Mouse (Mus musculus) lung, embryonic 14.5 days (tissue): ENCODE data around the gene Lekr1. TPM values are rescaled to one million over a fixed set of nuclear protein-coding genes. Genes with fewer than 3 reads are reported as not detected.

Experiments
- ATAC-seq: fragments of 200-750 bp; cut with Nextera tagmentation; 2 replicates; pipeline ENCODE4 v1.8.0; 2017; ENCODE audit warnings: mild to moderate bottlenecking, moderate TSS enrichment, moderate library complexity; ENCODE audit not compliant: insufficient read depth
- DNase-seq: peaks from one replicate; pipeline ENCODE4 v3.0.0-alpha.2; 2015
- H3K27ac ChIP-seq: fragments of 300-500 bp; sonication (generic); 2 replicates; pipeline ENCODE4 v1.5.1; 2014; ENCODE audit warnings: low read depth, mild to moderate bottlenecking, moderate library complexity
- H3K27me3 ChIP-seq: fragments of 300-500 bp; sonication (generic); 2 replicates; pipeline ENCODE4 v1.6.1; 2014; ENCODE audit warnings: low read length, control low read depth; ENCODE audit not compliant: insufficient read depth
- H3K36me3 ChIP-seq: fragments of 300-500 bp; sonication (generic); 2 replicates; pipeline ENCODE4 v1.6.1; 2014; ENCODE audit warnings: control low read depth; ENCODE audit not compliant: insufficient read depth
- H3K4me1 ChIP-seq: fragments of 300-500 bp; sonication (generic); 2 replicates; pipeline ENCODE4 v1.6.1; 2014; ENCODE audit warnings: antibody characterized with exemption, control low read depth; ENCODE audit not compliant: insufficient read depth
- H3K4me2 ChIP-seq: fragments of 300-500 bp; sonication (generic); 2 replicates; pipeline ENCODE4 v1.6.1; 2014; ENCODE audit warnings: mild to moderate bottlenecking
- H3K4me3 ChIP-seq: fragments of 300-500 bp; sonication (generic); 2 replicates; pipeline ENCODE4 v1.5.1; 2014; ENCODE audit warnings: low read depth, low read length
- H3K9ac ChIP-seq: fragments of 300-500 bp; sonication (generic); 2 replicates; pipeline ENCODE4 v1.6.1; 2014
- H3K9me3 ChIP-seq: fragments of 300-500 bp; sonication (generic); 2 replicates; pipeline ENCODE4 v1.6.1; 2016; ENCODE audit warnings: low read depth, low read length, control low read depth
- CTCF ChIP-seq: IDR thresholded peaks from 2 replicates; pipeline ENCODE4 v1.5.1; 2016; ENCODE audit warnings: antibody characterized with exemption, low read depth
- WGBS: fragments of 180-500 bp; shearing (Covaris S2); extraction: QIAGEN DNeasy Blood & Tissue Kit; methylation state at CpG from one replicate; pipeline ENCODE4 v1.1.7; 2014; 5-methylcytosine and 5-hydroxymethylcytosine counted together
- polyA plus RNA-seq: library from polyadenylated mRNA; unstranded; fragments of >200 nt; fragmentation: Nextera tagmentation; extraction: Ambion mirVana; gene quantifications from 2 replicates; pipeline ENCODE4 v1.2.1, GENCODE M21; 2014

Gene Lekr1
- polyA plus RNA-seq, 1 experiment from 2014 or later: 9.5 TPM

GRCm38 (mm10) chr3:65794711-65795110 lies 128.7 kb downstream of the Lekr1 start:
- no peak for TF ChIP-seq CTCF
- H3K4me1 ChIP-seq: no peaks in the 10 kb centered on the region
- ATAC-seq: no peak
- DNase-seq: no peak
- H3K9ac ChIP-seq: no peak overlapping the region
- H3K4me3 ChIP-seq: no peak overlapping the region
- no peak overlapping the region for H3K27ac ChIP-seq
- no peaks in the 10 kb centered on the region for H3K36me3 ChIP-seq
- no peak overlapping the region for H3K4me2 ChIP-seq
- H3K9me3 ChIP-seq: no peaks in the 10 kb centered on the region
- 82% methylated on average over 2 of the region's 2 CpGs for WGBS
- H3K27me3 ChIP-seq: no peaks in the 10 kb centered on the region

GRCm38 (mm10) chr3:65797345-65798137 lies 131.5 kb downstream of the Lekr1 start:
- Histone ChIP-seq H3K27me3 (no peaks in the 10 kb centered on the region), H3K4me3 (no peak overlapping the region), H3K4me1 (no peaks in the 10 kb centered on the region), H3K4me2 (no peak overlapping the region), H3K9me3 (no peaks in the 10 kb centered on the region), H3K9ac (no peak overlapping the region), H3K27ac (no peak overlapping the region), H3K36me3 (no peaks in the 10 kb centered on the region)
- no peak for DNase-seq
- 86% methylated on average over 5 of the region's 5 CpGs for WGBS
- no peak for ATAC-seq
- TF ChIP-seq CTCF: no peak

- H3K4me1 ChIP-seq: no peaks in the 10 kb centered on the region
- H3K9me3 ChIP-seq: no peaks in the 10 kb centered on the region
- H3K27ac ChIP-seq: no peak overlapping the region
- no peak for ATAC-seq
- no peak for DNase-seq
- no peak overlapping the region for H3K9ac ChIP-seq
- H3K27me3 ChIP-seq: no peaks in the 10 kb centered on the region
- H3K4me3 ChIP-seq: no peak overlapping the region
- WGBS: 81% methylated on average over 4 of the region's 4 CpGs
- no peak overlapping the region for H3K4me2 ChIP-seq
- TF ChIP-seq CTCF: no peak
- no peaks in the 10 kb centered on the region for H3K36me3 ChIP-seq
Observed at GRCm38 (mm10) chr3:65800962-65801361, 134.9 kb downstream of the Lekr1 start.

DNA sequence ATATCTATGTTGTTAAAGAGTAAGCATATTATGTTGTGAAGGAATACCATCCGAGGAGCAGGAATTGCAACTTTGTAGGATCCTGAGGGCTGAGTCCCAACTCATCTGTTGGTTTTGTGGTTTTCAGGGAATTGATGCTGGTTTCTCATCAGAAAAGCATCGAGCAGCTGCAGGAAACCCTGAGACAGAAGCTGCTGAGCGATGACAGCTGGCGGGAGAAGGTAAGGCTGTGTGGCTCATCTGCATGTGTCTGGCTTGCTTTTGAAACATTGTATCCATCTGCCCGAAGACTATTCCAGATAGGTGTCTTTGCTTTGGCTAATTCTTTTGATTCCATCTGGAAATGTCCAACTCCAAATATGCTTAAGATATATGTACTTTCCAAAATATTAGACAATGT lies 136.2 kb downstream of the Lekr1 start:
- Histone ChIP-seq H3K36me3 (no peaks in the 10 kb centered on the region), H3K27ac (no peak overlapping the region), H3K27me3 (no peaks in the 10 kb centered on the region), H3K9ac (no peak overlapping the region), H3K4me2 (no peak overlapping the region), H3K9me3 (no peaks in the 10 kb centered on the region), H3K4me1 (no peaks in the 10 kb centered on the region), H3K4me3 (no peak overlapping the region)
- WGBS: 73% methylated on average over 5 of the region's 5 CpGs
- no peak for ATAC-seq
- TF ChIP-seq CTCF: no peak
- no peak for DNase-seq

DNA sequence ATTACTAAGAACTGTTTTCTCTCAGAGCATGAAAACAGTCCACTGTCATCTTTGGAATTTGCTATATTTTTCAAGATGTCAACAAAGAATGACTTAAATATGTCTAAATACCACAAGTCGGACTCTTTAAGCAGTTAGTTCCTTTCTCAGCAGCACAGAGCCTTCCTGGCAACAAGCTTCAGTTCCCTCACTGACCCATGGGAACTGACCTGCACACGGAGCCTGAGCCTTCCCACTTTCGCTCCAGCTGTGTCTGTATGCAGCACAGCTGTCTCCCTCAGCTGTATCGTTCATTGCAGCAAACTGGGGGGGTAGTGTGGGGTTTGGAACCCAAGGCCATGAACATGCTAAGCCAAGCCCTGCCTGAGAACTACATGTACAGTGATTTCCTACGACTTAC lies 136.8 kb downstream of the Lekr1 start:
- H3K4me2 ChIP-seq: no peak overlapping the region
- ATAC-seq: peak; percentile 83; the same call in 1 of the 2 replicates
- DNase-seq: peak; percentile 58

GRCm38 (mm10) chr3:65814881-65815280 lies 148.9 kb downstream of the Lekr1 start:
- H3K9ac ChIP-seq: no peak overlapping the region
- no peaks in the 10 kb centered on the region for H3K4me1 ChIP-seq
- no peaks in the 10 kb centered on the region for H3K27me3 ChIP-seq
- H3K36me3 ChIP-seq: no peaks in the 10 kb centered on the region
- no peaks in the 10 kb centered on the region for H3K9me3 ChIP-seq
- no peak overlapping the region for H3K27ac ChIP-seq
- no peak for DNase-seq
- 83% methylated on average over 6 of the region's 6 CpGs for WGBS
- no peak overlapping the region for H3K4me3 ChIP-seq
- H3K4me2 ChIP-seq: no peak overlapping the region
- no peak for ATAC-seq
- no peak for TF ChIP-seq CTCF

More for the DNA sequence above, 136.8 kb downstream of the Lekr1 start:
- H3K27me3 ChIP-seq: no peaks in the 10 kb centered on the region
- 41% methylated on average over 5 of the region's 5 CpGs for WGBS
- no peak overlapping the region for H3K9ac ChIP-seq
- H3K27ac ChIP-seq: no peak overlapping the region
- no peaks in the 10 kb centered on the region for H3K4me1 ChIP-seq
- no peak for TF ChIP-seq CTCF
- H3K36me3 ChIP-seq: no peaks in the 10 kb centered on the region
- no peaks in the 10 kb centered on the region for H3K9me3 ChIP-seq
- no peak overlapping the region for H3K4me3 ChIP-seq

DNA sequence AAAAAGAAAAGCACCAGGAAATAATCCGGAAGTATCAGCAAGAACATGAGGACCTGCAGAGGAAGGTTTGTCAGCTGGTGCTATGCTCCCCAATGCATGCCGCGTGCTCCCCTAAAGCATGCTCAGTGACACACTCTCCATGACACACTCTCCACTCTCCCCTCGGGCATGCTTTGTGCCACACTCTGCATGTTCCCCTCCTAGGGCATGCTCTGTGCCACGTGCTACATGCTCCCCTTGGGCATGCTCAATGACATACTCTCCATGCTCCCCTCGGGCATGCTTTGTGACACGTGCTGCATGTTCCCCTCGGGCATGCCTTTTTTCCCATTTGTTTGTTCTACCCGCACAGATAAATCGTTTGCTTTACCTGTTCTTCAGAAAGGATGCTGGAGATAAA lies 150.0 kb downstream of the Lekr1 start:
- no peak for ATAC-seq

More for the DNA sequence above, 150.0 kb downstream of the Lekr1 start:
- Histone ChIP-seq H3K4me3 (no peak overlapping the region), H3K4me1 (no peaks in the 10 kb centered on the region), H3K4me2 (no peak overlapping the region), H3K27ac (no peak overlapping the region), H3K27me3 (no peaks in the 10 kb centered on the region), H3K9me3 (no peaks in the 10 kb centered on the region), H3K36me3 (no peaks in the 10 kb centered on the region), H3K9ac (no peak overlapping the region)
- TF ChIP-seq CTCF: no peak
- DNase-seq: no peak
- 80% methylated on average over 10 of the region's 10 CpGs for WGBS
